Mouse (Mus musculus) macrophage (primary cell): ENCODE data around the gene Serpinb1c. TPM values are rescaled to one million over a fixed set of nuclear protein-coding genes. Genes with fewer than 3 reads are reported as not detected.
"Not testable (repeated sequence)": the region's sequence is repeated elsewhere in the genome, so short reads cannot be mapped to it uniquely, and the experiment has no call there.

Experiments
- H3K27ac ChIP-seq: fragments of 350-480 bp; formaldehyde crosslinking; 2 replicates; pipeline ENCODE4 v1.9.0; 2021
- H3K36me3 ChIP-seq: fragments of 350-480 bp; formaldehyde crosslinking; 2 replicates; pipeline ENCODE4 v1.9.0; 2021; ENCODE audit errors: inconsistent target
- H3K4me3 ChIP-seq: fragments of 350-480 bp; formaldehyde crosslinking; 2 replicates; pipeline ENCODE4 v1.9.0; 2021; ENCODE audit errors: inconsistent target
- H3K79me2 ChIP-seq: fragments of 350-480 bp; formaldehyde crosslinking; 2 replicates; pipeline ENCODE4 v1.9.0; 2021; ENCODE audit errors: inconsistent target
- WGBS: methylation state at CpG from one replicate; pipeline ENCODE4 v1.1.7; 2026; ENCODE audit warnings: inconsistent platforms; ENCODE audit not compliant: missing documents; 5-methylcytosine and 5-hydroxymethylcytosine counted together
- polyA plus RNA-seq: library from polyadenylated mRNA; stranded (reverse); fragments of 250-400 nt; gene quantifications from 3 replicates; pipeline ENCODE4 v1.2.4, GENCODE M21; 2018; ENCODE audit warnings: inconsistent platforms

Gene Serpinb1c
- polyA plus RNA-seq, 1 experiment from 2014 or later: 3.9 TPM

DNA sequence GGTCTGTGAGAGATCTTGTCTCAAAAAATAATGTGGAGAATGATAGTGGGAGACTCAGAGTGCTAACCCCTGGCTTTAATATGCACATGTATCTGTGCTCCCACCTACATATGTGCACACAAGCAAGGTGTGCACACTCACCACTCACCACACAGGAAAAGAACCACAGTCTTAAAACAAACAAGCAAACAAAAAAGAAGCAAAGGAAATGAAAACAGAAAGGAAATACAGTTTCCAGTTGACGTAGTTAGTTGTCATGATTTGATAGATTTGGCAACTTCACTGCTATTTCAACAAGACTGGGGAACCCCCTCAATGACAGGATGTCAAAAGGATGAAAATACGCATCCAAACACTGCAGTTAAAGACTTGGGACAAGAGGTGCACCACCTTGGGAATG lies 1.1 kb upstream of the Serpinb1c start:
- WGBS: no CpG with 5 or more reads among the region's 2 CpGs
- H3K79me2 ChIP-seq, H3K4me3 ChIP-seq, H3K36me3 ChIP-seq, H3K27ac ChIP-seq: not testable (repeated sequence)

DNA sequence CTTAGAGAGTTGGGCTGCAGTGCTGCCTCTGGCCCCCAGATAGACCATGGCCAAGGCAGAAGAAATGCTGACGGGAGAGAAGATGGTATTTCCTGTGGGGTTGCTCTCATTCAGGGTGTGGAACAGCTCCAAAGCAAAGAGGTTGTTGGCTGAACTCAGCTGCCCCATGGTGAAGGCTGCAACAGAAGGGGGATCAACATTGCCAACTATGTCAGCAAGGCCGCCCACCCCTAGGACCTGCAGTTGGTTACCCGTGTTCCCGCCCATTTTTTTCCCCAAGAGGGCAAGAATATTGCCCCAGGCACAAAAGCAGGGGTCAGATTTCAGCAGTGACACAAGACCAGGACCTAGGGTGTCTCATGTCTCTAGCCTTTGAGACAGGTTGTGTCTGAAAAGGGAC lies 1.1 kb downstream of the Serpinb1c start:
- H3K36me3 ChIP-seq: no peaks in the 10 kb centered on the region
- WGBS: 85% methylated on average over 4 of the region's 4 CpGs
- H3K79me2 ChIP-seq: no peaks in the 10 kb centered on the region
- no peak overlapping the region for H3K27ac ChIP-seq
- no peak overlapping the region for H3K4me3 ChIP-seq

DNA sequence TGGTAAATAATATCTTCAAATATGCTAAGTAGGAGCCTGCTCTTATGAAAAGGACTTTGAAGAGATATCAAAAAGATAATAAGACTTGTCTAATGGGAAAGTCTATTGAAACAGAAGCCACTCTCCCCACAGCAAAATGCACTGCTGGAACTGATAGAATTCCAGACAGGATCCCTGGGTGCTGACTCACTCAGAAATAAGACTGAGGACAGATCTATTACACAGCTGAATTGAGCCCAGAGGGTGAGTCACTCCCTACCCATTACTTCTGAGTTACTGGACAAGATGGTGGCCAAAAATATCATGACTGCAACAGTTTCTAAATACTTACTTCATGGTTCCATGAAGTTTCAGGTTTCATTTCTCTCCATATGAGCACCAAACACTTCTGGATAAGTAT lies 13.3 kb downstream of the Serpinb1c start:
- no peak overlapping the region for H3K27ac ChIP-seq
- H3K4me3 ChIP-seq: no peak overlapping the region
- no peaks in the 10 kb centered on the region for H3K36me3 ChIP-seq
- no peaks in the 10 kb centered on the region for H3K79me2 ChIP-seq

DNA sequence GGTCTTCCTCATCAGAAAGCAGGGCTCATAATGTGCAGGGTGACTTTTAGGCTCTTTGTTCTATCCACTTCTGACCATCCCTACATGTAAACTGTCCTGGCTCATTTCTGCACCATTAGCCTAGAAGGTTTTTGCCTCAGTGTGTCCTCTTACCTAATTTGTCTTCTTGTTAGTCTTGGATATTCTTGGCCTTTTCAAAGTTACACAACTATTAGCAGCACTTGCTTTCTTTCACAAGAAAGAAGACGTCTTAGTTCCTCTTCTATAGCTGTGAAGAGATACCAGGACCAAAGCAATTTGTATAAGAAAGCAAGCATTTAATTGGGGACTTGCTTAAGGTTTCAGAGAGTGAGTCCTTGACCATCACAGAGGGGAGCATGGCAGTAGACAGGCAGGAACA lies 24.1 kb downstream of the Serpinb1c start:
- H3K36me3 ChIP-seq: no peaks in the 10 kb centered on the region
- H3K27ac ChIP-seq: no peak overlapping the region
- H3K4me3 ChIP-seq: no peak overlapping the region
- WGBS: 7% methylated on average over 1 of the region's 1 CpGs
- no peaks in the 10 kb centered on the region for H3K79me2 ChIP-seq

DNA sequence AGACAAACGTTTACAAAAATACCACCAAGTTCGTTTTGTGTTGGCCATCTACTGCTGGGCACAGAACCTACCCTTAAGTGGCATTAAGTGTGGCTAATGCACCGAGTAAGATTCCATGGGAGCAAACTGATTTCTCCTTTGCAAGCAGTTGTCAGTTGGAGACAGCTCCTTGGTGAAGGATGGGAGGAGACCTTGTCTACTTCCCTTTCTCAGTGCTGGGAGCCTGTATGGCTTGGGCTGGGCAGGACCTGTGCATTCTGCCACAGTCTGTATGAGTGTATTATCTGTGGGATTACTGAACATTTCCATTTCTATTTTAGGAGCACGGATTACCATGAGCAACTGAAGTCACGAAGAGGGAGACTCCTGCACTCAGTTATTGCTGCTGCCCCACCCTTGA lies 29.2 kb downstream of the Serpinb1c start:
- Histone ChIP-seq H3K79me2 (no peaks in the 10 kb centered on the region), H3K4me3 (no peak overlapping the region)
- 75% methylated on average over 5 of the region's 5 CpGs for WGBS

DNA sequence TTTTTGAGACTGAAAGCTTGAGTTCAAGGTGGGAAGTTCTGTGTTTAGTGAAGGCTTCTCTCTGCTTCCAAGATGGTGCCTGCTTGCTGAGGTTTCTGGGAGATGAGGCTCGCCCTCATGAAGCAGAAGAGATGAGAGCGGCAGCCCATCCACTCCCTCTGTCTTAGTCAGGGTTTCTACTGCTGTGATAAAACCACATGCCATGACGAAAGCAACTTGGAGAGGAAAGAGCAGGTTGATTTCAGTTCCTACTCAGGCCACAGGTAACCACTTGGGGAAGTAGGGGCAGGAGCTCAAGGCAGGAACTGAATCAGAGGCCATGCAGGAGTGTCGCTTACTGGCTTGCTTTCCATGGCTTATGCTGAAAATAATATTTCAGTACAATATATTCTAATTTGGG lies 29.8 kb downstream of the Serpinb1c start:
- not testable (repeated sequence) for H3K27ac ChIP-seq, H3K36me3 ChIP-seq, H3K4me3 ChIP-seq, H3K79me2 ChIP-seq
- 31% methylated on average over 3 of the region's 4 CpGs for WGBS

More for the DNA sequence above, 29.2 kb downstream of the Serpinb1c start:
- Histone ChIP-seq H3K27ac (no peak overlapping the region), H3K36me3 (no peaks in the 10 kb centered on the region)

DNA sequence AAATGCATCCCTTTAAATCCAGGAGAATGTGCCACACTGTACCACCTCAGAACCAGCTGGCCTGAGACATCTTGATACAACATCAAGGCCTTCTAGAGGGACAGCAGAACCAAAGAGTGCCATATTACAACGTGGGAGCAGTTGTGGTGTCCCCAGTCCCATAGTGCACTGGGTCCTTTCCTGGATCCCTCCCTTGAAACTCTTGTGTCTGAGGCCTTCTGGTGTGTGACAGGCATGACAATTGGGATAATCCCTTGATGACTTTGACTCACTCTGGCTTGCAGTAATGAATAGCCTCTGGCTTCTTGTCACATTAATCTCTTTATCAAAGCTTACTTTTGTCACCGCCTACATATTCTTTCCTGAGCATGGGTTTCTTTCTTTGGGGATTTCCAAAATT lies 31.0 kb downstream of the Serpinb1c start:
- Histone ChIP-seq H3K27ac (no peak overlapping the region), H3K36me3 (no peaks in the 10 kb centered on the region), H3K79me2 (no peaks in the 10 kb centered on the region), H3K4me3 (no peak overlapping the region)
- 64% methylated on average over 1 of the region's 2 CpGs for WGBS

GRCm38 (mm10) chr13:32866484-32866883 lies 31.5 kb downstream of the Serpinb1c start:
- no peak overlapping the region for H3K4me3 ChIP-seq
- H3K36me3 ChIP-seq: no peaks in the 10 kb centered on the region
- WGBS: 3% methylated on average over 9 of the region's 9 CpGs
- H3K79me2 ChIP-seq: no peaks in the 10 kb centered on the region
- no peak overlapping the region for H3K27ac ChIP-seq

DNA sequence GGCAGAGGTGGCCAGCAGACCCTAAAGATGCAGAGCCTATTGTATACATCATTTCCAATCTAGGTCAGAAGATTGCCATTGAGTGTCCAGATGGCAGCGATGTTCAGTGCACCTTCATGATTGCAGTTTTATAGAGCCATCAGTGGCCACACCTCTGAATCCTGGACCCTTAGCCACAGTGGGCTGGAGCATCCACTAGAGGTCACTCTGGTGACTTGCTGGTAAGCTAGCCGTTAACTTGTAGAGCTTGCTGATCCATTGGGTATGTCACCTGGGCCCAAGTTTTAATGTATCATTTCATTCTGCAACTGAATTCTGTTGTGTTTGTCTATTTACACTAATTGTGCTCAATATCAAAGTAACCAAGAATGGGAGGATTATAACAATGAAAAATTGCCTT lies 32.4 kb downstream of the Serpinb1c start:
- H3K27ac ChIP-seq: no peak overlapping the region
- no peaks in the 10 kb centered on the region for H3K36me3 ChIP-seq
- 70% methylated on average over 2 of the region's 2 CpGs for WGBS
- H3K79me2 ChIP-seq: no peaks in the 10 kb centered on the region
- H3K4me3 ChIP-seq: no peak overlapping the region

DNA sequence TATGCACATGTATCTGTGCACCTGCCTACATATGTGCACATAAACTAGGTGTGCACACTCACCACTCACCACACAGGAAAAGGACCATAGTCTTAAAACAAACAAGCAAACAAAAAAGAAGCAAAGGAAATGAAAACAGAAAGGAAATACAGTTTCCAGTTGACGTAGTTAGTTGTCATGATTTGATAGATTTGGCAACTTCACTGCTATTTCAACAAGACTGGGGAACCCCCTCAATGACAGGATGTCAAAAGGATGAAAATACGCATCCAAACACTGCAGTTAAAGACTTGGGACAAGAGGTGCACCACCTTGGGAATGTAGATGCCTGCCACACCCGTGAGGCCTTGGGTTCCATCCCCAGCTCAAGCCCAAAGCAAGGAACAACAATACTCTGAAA lies 33.5 kb downstream of the Serpinb1c start:
- H3K36me3 ChIP-seq, H3K79me2 ChIP-seq, H3K27ac ChIP-seq, H3K4me3 ChIP-seq: not testable (repeated sequence)
- 100% methylated on average over 1 of the region's 3 CpGs for WGBS

GRCm38 (mm10) chr13:32863456-32863855 lies 34.6 kb downstream of the Serpinb1c start:
- Histone ChIP-seq H3K4me3 (no peak overlapping the region), H3K36me3 (no peaks in the 10 kb centered on the region), H3K79me2 (no peaks in the 10 kb centered on the region), H3K27ac (no peak overlapping the region)

DNA sequence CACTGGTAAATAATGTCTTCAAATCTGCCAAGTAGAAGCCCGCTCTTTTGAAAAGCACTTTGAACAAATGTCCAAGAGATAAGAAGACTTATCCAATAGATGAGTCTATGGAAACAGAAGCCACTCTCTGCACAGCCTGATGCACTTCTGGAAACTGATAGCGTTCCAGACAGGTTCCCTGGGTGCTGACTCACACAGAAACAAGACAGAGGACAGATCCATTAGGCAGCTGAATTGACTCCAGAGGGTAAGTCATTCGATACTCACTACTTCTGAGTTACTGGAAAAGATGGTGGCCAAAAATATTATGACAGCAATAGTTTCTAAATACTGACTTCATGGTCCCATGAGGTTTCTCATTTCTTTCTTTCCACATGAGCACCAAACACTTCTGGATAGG lies 37.2 kb downstream of the Serpinb1c start:
- Histone ChIP-seq H3K79me2 (no peaks in the 10 kb centered on the region), H3K4me3 (no peak overlapping the region), H3K36me3 (no peaks in the 10 kb centered on the region), H3K27ac (no peak overlapping the region)
- 93% methylated on average over 3 of the region's 3 CpGs for whole genome bisulfite sequencing

DNA sequence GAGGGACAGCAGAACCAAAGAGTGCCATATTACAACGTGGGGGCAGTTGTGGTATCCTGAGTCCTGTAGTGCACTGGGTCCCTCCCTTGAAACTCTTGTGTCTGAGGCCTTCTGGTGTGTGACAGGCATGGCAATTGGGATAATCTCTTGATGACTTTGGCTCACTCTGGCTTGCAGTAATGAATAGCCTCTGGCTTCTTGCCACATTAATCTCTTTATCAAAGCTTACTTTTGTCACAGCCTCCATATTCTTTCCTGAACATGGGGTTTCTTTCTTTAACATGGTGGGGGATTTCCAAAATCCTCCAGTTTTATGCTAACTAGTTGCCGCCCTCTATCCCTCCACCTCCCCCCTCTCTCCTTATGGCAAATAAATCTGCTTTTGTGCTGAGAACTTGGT lies 44.9 kb downstream of the Serpinb1c start:
- Histone ChIP-seq H3K79me2 (no peaks in the 10 kb centered on the region), H3K36me3 (no peaks in the 10 kb centered on the region), H3K4me3 (no peak overlapping the region), H3K27ac (no peak overlapping the region)
- WGBS: 93% methylated on average over 2 of the region's 2 CpGs

DNA sequence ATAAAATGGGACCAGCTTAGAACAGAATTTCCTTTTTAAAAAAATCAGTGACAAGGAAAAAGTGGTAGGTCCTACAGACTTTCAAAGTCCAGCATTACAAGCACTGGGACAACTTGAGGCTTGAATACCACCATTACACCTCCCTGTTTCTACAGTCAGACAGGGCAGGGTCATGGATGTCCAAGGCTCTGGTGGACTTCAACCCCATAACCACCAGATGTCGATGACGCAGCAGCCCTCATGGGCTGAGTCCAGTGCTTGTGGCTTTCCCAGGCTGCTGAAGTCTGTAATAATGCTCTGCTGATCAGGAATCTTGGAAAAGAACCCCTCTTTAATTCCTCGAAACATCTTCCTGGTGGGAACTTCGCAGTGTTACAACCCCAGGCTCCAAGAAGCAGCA lies 45.5 kb downstream of the Serpinb1c start:
- WGBS: 88% methylated on average over 4 of the region's 4 CpGs
- no peaks in the 10 kb centered on the region for H3K36me3 ChIP-seq
- no peak overlapping the region for H3K27ac ChIP-seq
- no peak overlapping the region for H3K4me3 ChIP-seq
- H3K79me2 ChIP-seq: no peaks in the 10 kb centered on the region

- WGBS: 13% methylated on average over 7 of the region's 7 CpGs
- Histone ChIP-seq H3K4me3 (no peak overlapping the region), H3K27ac (no peak overlapping the region), H3K36me3 (no peaks in the 10 kb centered on the region), H3K79me2 (no peaks in the 10 kb centered on the region)
Observed at GRCm38 (mm10) chr13:32851967-32852366, 46.0 kb downstream of the Serpinb1c start.

DNA sequence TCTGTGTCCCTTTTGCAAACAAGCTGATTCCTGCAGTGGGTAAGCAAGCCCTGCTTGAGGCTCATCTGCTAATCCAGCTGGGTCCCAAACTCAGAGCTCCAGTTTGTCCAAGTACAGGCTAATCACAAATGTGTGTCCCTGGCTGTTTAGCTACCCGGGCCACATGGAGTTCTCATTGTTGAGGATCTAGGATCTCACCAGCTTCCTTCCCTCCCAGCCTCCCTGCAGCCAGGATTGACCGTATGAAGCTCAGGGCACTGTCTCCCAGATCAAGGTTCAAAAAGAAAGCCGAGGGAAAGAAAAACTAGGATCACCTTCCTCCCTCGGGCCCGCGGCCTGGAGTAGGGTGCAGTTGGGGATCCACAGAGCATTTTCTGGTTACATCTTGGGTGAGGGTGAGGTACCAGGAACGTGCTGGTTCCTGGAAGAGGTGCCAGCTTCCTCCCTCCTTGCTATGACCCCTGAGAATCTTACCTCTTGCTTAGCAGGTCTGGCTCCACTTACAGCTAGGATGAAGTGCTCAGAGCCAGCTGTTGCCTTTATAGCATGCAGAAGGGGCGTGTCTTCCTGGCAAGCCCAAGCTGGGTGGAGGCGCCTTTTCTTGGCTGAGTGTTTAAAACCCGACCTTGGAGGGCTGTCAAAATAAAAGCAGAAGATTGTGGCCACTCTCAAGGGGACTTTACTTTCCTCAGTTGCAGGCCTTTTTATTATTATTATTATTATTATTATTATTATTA lies 47.2 kb downstream of the Serpinb1c start, which contains the start of gene Serpinb1a:
Gene Serpinb1a, minus strand, starts transcription at position 518 of the 737 bp plus-strand sequence.
- H3K27ac ChIP-seq: no peak within 1 kb of the TSS
- no peaks in the 10 kb centered on the region for H3K79me2 ChIP-seq
- H3K36me3 ChIP-seq: no peaks in the 10 kb centered on the region
- 21% methylated on average over 10 of the region's 10 CpGs for WGBS
- H3K4me3 ChIP-seq: peak within 1 kb of the TSS; percentile 21; the same call in 1 of the 2 replicates
